Mouse (Mus musculus): ENCODE data around the gene Prss30.

- TF ChIP-seq CTCF (IDR thresholded peaks at IDR 0.05; ENCODE audit: control insufficient read depth, insufficient read depth, low read length) (no peak), POLR2A (IDR thresholded peaks at IDR 0.05; ENCODE audit: borderline replicate concordance, control insufficient read depth, low read depth, low read length) (no peak)
Measured at GRCm38 (mm10) chr17:24008105-24008504, 27.7 kb upstream of the Prss30 start.
